Mouse (Mus musculus) stomach, postnatal 0 days (tissue): ENCODE data around the gene Pfkfb3.

Experiments used
- CTCF ChIP-seq: IDR thresholded peaks from 2 replicates; pipeline ENCODE4 v1.5.1; 2016; ENCODE audit warnings: antibody characterized with exemption, low read depth, mild to moderate bottlenecking, moderate library complexity
- EP300 ChIP-seq: optimal IDR thresholded peaks from 2 replicates; pipeline ENCODE3; 2016; ENCODE audit warnings: antibody characterized with exemption

DNA sequence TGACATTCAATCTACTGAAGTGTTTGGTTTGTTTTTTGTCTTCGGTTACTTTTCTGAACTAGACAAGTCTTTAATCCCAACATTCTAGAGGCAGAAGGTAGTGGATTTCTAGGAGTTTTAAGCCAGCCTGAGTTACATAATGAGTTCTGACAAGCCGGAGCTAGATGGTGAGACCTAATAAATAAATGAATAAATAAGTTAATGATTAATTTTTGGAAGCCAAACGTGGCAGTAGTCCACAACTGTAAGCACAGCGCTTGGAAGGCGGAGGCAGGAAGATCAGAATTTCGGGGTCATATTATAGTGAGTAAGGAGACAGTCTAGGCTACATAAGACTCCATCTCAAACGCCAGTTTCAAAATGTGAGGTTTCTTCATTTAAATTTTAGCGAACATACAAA, 17.9 kb downstream of the Pfkfb3 start:
- TF ChIP-seq CTCF = no peak
- no peak for TF ChIP-seq EP300
